Mouse (Mus musculus) midbrain, postnatal 0 days (tissue): ENCODE measurements at regions not wholly inside any gene's neighbourhood (a gene's known extent, or its start where the extent isn't known, plus 50 kb on each side); places are given as distances from the start of the nearest gene placed in this dataset.

Source experiments
- ATAC-seq: fragments of 200-750 bp; cut with Nextera tagmentation; 2 replicates; pipeline ENCODE4 v1.8.0; 2017; ENCODE audit warnings: moderate number of reproducible peaks, mild to moderate bottlenecking, moderate TSS enrichment, moderate library complexity; ENCODE audit not compliant: low FRiP score
- DNase-seq: peaks from one replicate; pipeline ENCODE4 v3.0.0-alpha.2; 2015; ENCODE audit warnings: low spot score
- H3K27ac ChIP-seq: fragments of 300-500 bp; sonication (generic); 2 replicates; pipeline ENCODE4 v1.5.1; 2014; ENCODE audit warnings: low read depth, mild to moderate bottlenecking, low read length, mixed read lengths
- H3K27me3 ChIP-seq: fragments of 300-500 bp; sonication (generic); 2 replicates; pipeline ENCODE4 v1.6.1; 2014; ENCODE audit warnings: low read length, control low read depth, mixed read lengths; ENCODE audit not compliant: insufficient read depth
- H3K36me3 ChIP-seq: fragments of 300-500 bp; sonication (generic); 2 replicates; pipeline ENCODE4 v1.6.1; 2014; ENCODE audit warnings: low read length, control low read depth, mixed read lengths; ENCODE audit not compliant: insufficient read depth
- H3K4me1 ChIP-seq: fragments of 300-500 bp; sonication (generic); 2 replicates; pipeline ENCODE4 v1.6.1; 2014; ENCODE audit warnings: mild to moderate bottlenecking, control low read depth, antibody characterized with exemption, low read length, mixed read lengths; ENCODE audit not compliant: insufficient read depth
- H3K4me2 ChIP-seq: fragments of 300-500 bp; sonication (generic); 2 replicates; pipeline ENCODE4 v1.6.1; 2014; ENCODE audit warnings: low read depth, mild to moderate bottlenecking, low read length, mixed read lengths; ENCODE audit not compliant: poor library complexity, severe bottlenecking
- H3K4me3 ChIP-seq: fragments of 300-500 bp; sonication (generic); 2 replicates; pipeline ENCODE4 v1.5.1; 2014; ENCODE audit warnings: low read depth, mild to moderate bottlenecking, low read length, moderate library complexity
- H3K9ac ChIP-seq: fragments of 300-500 bp; sonication (generic); replicated peaks from 2 replicates; pipeline ENCODE4 v1.6.1; 2014; ENCODE audit warnings: mild to moderate bottlenecking, low read length, moderate library complexity, mixed read lengths; ENCODE audit not compliant: poor library complexity, severe bottlenecking
- H3K9me3 ChIP-seq: fragments of 300-500 bp; sonication (generic); 2 replicates; pipeline ENCODE4 v1.6.1; 2016; ENCODE audit warnings: low read length, control low read depth
- CTCF ChIP-seq: IDR thresholded peaks from 2 replicates; pipeline ENCODE4 v1.5.1; 2016; ENCODE audit warnings: antibody characterized with exemption, mild to moderate bottlenecking
- WGBS: fragments of 180-500 bp; shearing (Covaris S2); extraction: QIAGEN DNeasy Blood & Tissue Kit; methylation state at CpG from one replicate; pipeline ENCODE4 v1.1.7; 2014; 5-methylcytosine and 5-hydroxymethylcytosine counted together

DNA sequence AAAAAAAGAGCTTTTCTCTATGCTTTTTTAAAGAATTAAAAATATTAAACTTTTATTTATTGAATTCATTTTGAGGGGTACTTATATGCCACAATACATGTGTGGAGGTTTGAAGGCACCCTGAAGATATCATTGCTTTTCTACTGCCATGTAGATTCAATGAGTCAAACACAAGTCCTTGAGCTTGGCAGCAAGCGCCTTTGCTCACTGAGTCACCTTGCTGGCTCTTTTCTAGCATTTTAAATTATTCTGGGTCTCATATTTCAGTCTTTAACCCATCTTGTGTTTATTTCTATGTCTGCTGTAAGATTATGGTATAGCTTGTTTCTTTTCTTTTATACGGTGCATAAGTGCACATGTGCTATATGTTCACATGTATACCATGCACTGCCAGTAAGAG is 83.5 kb upstream of the Il6 start:
- DNase-seq (no peak), ATAC-seq (no peak)
- TF ChIP-seq CTCF = no peak
- Histone ChIP-seq H3K4me3 (no peak overlapping the region), H3K4me2 (no peak overlapping the region), H3K9me3 (no peaks in the 10 kb centered on the region), H3K9ac (no peak overlapping the region), H3K4me1 (no peaks in the 10 kb centered on the region), H3K27ac (no peak overlapping the region), H3K36me3 (no peaks in the 10 kb centered on the region), H3K27me3 (no peaks in the 10 kb centered on the region)
- WGBS = 98% methylated on average over 2 of the region's 2 CpGs

GRCm38 (mm10) chr5:29947225-29947624 is 65.7 kb upstream of the Il6 start:
- H3K4me3 ChIP-seq = no peak overlapping the region
- TF ChIP-seq CTCF = no peak
- H3K27ac ChIP-seq = no peak overlapping the region
- no peaks in the 10 kb centered on the region for H3K36me3 ChIP-seq
- H3K4me1 ChIP-seq = no peaks in the 10 kb centered on the region
- DNase-seq (no peak), ATAC-seq (no peak)
- H3K4me2 ChIP-seq = no peak overlapping the region
- no peak overlapping the region for H3K9ac ChIP-seq
- H3K9me3 ChIP-seq = no peaks in the 10 kb centered on the region
- 59% methylated on average over 2 of the region's 2 CpGs for WGBS
- no peaks in the 10 kb centered on the region for H3K27me3 ChIP-seq

DNA sequence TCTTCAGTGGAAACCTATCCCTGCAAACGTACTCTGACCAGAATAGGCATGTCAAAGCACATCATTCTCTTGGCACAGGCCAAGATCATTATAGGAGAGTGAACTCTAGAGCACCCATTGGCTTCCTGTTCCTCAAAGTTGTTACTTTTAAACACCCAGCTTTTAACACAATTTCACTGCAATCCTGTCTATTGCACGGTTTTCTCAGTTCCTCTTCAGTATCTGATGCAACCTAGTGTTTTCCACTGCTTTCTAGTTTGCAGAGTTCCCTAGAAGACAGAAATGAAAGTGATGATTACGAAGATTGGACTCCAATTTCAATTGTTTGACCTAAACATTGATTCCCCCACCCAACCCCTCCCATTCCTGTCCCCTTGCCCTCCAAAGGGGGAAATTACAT is 64.8 kb upstream of the Il6 start:
- Histone ChIP-seq H3K4me2 (no peak overlapping the region), H3K4me1 (no peaks in the 10 kb centered on the region), H3K9me3 (no peaks in the 10 kb centered on the region), H3K36me3 (no peaks in the 10 kb centered on the region), H3K9ac (no peak overlapping the region), H3K27me3 (no peaks in the 10 kb centered on the region), H3K27ac (no peak overlapping the region), H3K4me3 (no peak overlapping the region)
- WGBS = 76% methylated on average over 3 of the region's 3 CpGs
- no peak for ATAC-seq
- DNase-seq = no peak
- TF ChIP-seq CTCF = no peak

GRCm38 (mm10) chr5:29950456-29951170 is 62.3 kb upstream of the Il6 start:
- DNase-seq = no peak
- no peaks in the 10 kb centered on the region for H3K27me3 ChIP-seq
- H3K36me3 ChIP-seq = no peaks in the 10 kb centered on the region
- H3K27ac ChIP-seq = no peak overlapping the region
- H3K9ac ChIP-seq = no peak overlapping the region
- no peaks in the 10 kb centered on the region for H3K4me1 ChIP-seq
- no peak for TF ChIP-seq CTCF
- no peak for ATAC-seq
- WGBS = 91% methylated on average over 5 of the region's 5 CpGs
- no peaks in the 10 kb centered on the region for H3K9me3 ChIP-seq
- no peak overlapping the region for H3K4me2 ChIP-seq
- H3K4me3 ChIP-seq = no peak overlapping the region

DNA sequence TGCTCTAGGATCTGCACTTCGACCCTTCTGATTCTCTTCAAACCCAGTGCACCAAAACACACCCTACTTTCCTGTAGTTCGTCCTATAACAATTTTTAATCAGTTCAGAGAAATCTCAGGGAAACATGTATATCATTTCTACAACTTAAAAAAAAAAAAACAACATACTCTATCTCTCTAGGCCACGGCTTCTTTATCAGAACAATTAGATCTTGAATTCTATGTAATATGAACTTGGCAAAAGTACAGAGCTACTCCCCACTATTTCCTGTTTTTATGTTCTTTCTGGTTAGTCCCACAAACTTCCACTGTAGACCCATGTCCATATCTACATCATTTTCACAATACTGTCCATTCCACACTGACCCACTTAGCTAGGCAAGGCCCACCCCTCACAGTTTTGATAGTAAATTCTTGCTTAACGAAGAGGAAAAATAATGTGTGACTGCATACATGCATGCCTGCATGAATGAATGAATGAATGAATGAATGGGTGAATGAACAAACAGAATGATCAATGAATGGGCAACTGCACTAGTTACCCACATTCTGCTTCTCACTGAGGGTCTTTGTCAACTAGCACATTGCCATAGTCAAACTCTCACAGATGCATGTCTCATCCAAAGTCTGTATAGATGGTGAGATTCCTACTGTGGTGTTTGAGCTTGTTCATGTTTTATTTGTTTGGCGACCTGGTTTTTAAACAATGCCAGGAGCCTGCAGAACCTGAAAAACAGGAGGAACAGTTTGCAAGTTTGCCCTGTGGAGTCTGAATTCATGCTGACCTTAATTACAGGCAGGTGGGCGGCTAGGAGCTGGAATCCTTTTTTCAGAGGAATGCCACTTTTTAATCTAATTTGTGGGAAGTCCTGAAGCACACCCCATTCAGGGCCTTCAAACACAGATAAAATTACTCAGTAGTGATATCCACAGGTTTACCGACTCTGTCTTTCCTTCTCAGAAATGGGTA is 61.2 kb upstream of the Il6 start:
- Histone ChIP-seq H3K4me3 (no peak overlapping the region), H3K9ac (no peak overlapping the region), H3K4me2 (no peak overlapping the region), H3K36me3 (no peaks in the 10 kb centered on the region), H3K27me3 (no peaks in the 10 kb centered on the region), H3K27ac (no peak overlapping the region), H3K4me1 (no peaks in the 10 kb centered on the region), H3K9me3 (no peaks in the 10 kb centered on the region)
- ATAC-seq (no peak), DNase-seq (no peak)
- WGBS = 83% methylated on average over 7 of the region's 7 CpGs
- no peak for TF ChIP-seq CTCF
